Mouse (Mus musculus): ENCODE results near the gene Myl3. TPM values are rescaled to one million over a fixed set of nuclear protein-coding genes. Genes with fewer than 3 reads are reported as not detected.
A peak's percentile ranks its signal among the peaks of the same experiment; 100 is the strongest.

Myl3 gene
- polyA plus RNA-seq, 1 experiment from 2014 or later: 4,569 TPM

DNA sequence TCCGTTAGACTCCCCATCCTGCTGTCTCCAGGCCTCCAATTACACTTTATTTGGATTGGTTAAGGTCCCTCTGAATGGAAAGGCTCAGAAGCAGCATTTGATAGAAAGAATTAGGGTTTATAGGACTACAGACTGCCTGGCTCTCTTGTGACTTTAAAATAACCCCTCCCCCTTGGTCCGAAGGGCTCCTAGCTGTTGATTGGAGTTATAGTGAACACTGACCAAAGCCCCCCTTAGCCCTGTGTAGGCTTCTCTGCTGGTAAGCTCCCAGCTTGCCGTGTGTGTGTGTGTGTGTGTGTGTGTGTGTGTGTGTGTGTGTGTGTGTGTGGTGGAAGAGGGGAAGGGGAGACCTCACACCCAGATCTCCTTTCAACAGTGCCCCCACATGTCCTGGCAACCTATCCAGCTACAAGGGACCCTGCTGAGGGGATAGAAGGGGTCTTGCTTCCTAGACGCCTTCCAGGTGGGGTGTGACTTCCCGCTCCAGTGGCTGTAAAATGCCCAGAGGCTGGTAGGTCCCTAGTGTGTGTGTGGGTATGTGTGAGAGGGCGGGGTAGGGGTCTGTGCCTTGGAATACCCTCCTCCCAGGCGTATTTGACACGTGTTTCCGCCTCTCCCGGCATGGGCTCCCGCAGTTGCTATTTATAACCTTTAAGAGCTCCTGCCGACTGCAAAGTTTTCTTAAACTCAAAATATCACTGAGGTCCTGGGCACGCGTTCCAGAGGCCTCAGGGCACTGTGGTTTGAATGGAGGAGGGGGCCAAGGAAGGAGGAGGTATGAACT is 8.9 kb downstream of the Myl3 start:
- no peak overlapping the region for H3K4me3 ChIP-seq (ENCODE audit: control insufficient read depth in 1 of 2, insufficient read depth in 1 of 2, low read depth in 1 of 2, low read length in 2 of 2)
- H3K4me2 ChIP-seq (ENCODE audit: low read length): peak overlapping the region; percentile 33
- WGBS: 10% methylated on average over 14 of the region's 14 CpGs
- no peaks in the 10 kb centered on the region for H3K9me3 ChIP-seq (ENCODE audit: control insufficient read depth, low read length)
- no peaks in the 10 kb centered on the region for H3K36me3 ChIP-seq (ENCODE audit: control insufficient read depth, insufficient read depth, low read length)
- peak overlapping the region; percentile 27 for H3K9ac ChIP-seq (ENCODE audit: low read length)
- peak; percentile 55; the same call in 1 of the 2 replicates for ATAC-seq (ENCODE audit: insufficient number of reproducible peaks, insufficient read depth, low FRiP score, low read depth)
- peaks cover 37 to 52% of the 10 kb centered on the region in 2 experiments for H3K4me1 ChIP-seq (ENCODE audit: control insufficient read depth in 2 of 2, insufficient read depth in 2 of 2, low read length in 2 of 2)
- peak overlapping the region; percentile 81 to 82 for H3K27ac ChIP-seq (replicated peaks in 1 of 2; ENCODE audit: control insufficient read depth in 1 of 2, insufficient read depth in 1 of 2, low read depth in 2 of 2, low read length in 2 of 2)
- no peaks in the 10 kb centered on the region for H3K27me3 ChIP-seq (ENCODE audit: control insufficient read depth, insufficient read depth, low read length)

DNA sequence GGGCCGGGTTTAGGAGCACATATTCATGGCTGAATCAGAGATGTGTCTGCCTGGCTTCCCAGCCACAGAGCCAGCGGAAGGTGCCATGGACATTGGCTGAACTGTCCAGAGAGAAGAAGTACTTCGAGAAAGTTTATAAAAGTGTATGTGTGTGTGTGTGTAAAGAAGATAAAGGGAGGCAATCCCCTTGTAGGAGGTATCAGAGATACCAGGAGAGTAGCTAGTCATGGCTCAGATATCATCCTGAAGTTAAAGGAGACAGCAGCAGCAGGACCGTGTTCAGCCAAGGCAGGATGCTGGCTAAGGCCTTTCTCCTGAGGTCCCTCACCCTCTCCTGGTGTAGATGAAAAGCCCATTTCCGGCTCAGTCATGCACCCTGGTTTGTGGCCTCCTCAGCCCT is 9.8 kb downstream of the Myl3 start:
- Histone ChIP-seq H3K9ac (ENCODE audit: low read length) (peak overlapping the region; percentile 27; the same call in 1 of the 2 replicates), H3K4me2 (ENCODE audit: low read length) (peak overlapping the region; percentile 33), H3K36me3 (ENCODE audit: control insufficient read depth, insufficient read depth, low read length) (no peaks in the 10 kb centered on the region), H3K4me1 (ENCODE audit: control insufficient read depth in 2 of 2, insufficient read depth in 2 of 2, low read length in 2 of 2) (peaks cover 33 to 44% of the 10 kb centered on the region in 2 experiments), H3K27me3 (ENCODE audit: control insufficient read depth, insufficient read depth, low read length) (no peaks in the 10 kb centered on the region), H3K9me3 (ENCODE audit: control insufficient read depth, low read length) (no peaks in the 10 kb centered on the region), H3K4me3 (ENCODE audit: control insufficient read depth in 1 of 2, insufficient read depth in 1 of 2, low read depth in 1 of 2, low read length in 2 of 2) (no peak overlapping the region), H3K27ac (replicated peaks in 1 of 2; ENCODE audit: control insufficient read depth in 1 of 2, insufficient read depth in 1 of 2, low read depth in 2 of 2, low read length in 2 of 2) (peak overlapping the region; percentile 81 to 82)
- no peak for ATAC-seq (ENCODE audit: insufficient number of reproducible peaks, insufficient read depth, low FRiP score, low read depth)
- WGBS: 51% methylated on average over 5 of the region's 5 CpGs

DNA sequence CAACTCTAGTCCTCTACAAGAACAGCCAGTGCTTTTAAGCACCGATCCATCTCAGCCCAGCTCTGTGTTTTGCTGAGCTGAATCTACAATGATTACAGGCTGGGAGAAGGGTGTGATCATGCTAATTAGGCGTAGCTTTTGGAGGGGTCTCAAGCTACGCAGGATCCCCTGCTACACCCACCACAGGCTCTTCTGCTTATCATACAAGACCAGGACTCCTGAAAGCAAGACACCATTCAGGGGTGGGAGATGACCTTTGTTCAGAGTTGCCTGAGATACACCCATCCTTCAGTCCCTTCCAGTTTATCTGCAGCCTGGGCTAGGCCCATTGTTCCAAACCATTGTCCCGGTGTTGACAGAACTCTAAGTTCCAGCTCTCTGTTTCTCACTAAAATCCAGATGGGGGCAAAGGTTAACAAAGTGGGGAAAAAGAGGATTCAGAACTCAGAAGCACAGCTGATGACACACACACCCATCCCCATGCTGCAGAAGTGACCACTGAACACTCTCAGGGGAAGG is 11.3 kb downstream of the Myl3 start:
- no peak overlapping the region for H3K9ac ChIP-seq (ENCODE audit: low read length)
- H3K4me1 ChIP-seq (ENCODE audit: control insufficient read depth in 2 of 2, insufficient read depth in 2 of 2, low read length in 2 of 2): peaks cover 28 to 41% of the 10 kb centered on the region in 2 experiments
- 79% methylated on average over 4 of the region's 4 CpGs for WGBS
- no peak for ATAC-seq (ENCODE audit: insufficient number of reproducible peaks, insufficient read depth, low FRiP score, low read depth)
- no peaks in the 10 kb centered on the region for H3K27me3 ChIP-seq (ENCODE audit: control insufficient read depth, insufficient read depth, low read length)
- no peak overlapping the region for H3K4me2 ChIP-seq (ENCODE audit: low read length)
- H3K9me3 ChIP-seq (ENCODE audit: control insufficient read depth, low read length): no peaks in the 10 kb centered on the region
- H3K4me3 ChIP-seq (ENCODE audit: control insufficient read depth in 1 of 2, insufficient read depth in 1 of 2, low read depth in 1 of 2, low read length in 2 of 2): no peak overlapping the region
- H3K27ac ChIP-seq (replicated peaks in 1 of 2; ENCODE audit: control insufficient read depth in 1 of 2, insufficient read depth in 1 of 2, low read depth in 2 of 2, low read length in 2 of 2): no peak overlapping the region
- no peaks in the 10 kb centered on the region for H3K36me3 ChIP-seq (ENCODE audit: control insufficient read depth, insufficient read depth, low read length)

DNA sequence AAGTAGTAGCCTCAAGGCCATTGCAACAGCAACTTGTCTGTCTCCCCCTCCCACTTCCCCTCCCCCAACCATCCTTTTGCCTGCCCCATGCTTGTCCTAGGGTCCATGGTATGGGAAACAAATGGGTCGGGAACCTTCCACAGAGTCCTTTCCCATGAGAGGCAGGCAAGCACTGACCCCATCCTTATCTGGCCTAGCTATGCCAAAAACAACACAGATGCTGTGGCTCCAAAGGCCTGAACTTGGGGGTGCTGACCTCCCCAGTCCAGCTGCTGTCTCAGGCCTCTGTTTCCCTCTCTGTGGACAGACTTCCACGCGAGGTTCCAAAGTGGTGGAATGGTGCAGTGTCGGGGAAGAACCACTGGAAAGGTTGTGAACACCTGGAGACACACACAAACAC is 12.1 kb downstream of the Myl3 start:
- no peak for ATAC-seq (ENCODE audit: insufficient number of reproducible peaks, insufficient read depth, low FRiP score, low read depth)
- H3K9ac ChIP-seq (ENCODE audit: low read length): no peak overlapping the region
- no peak overlapping the region for H3K4me3 ChIP-seq (ENCODE audit: control insufficient read depth in 1 of 2, insufficient read depth in 1 of 2, low read depth in 1 of 2, low read length in 2 of 2)
- WGBS: 67% methylated on average over 4 of the region's 4 CpGs
- H3K27me3 ChIP-seq (ENCODE audit: control insufficient read depth, insufficient read depth, low read length): no peaks in the 10 kb centered on the region
- H3K4me1 ChIP-seq (ENCODE audit: control insufficient read depth in 2 of 2, insufficient read depth in 2 of 2, low read length in 2 of 2): peaks cover 28 to 38% of the 10 kb centered on the region in 2 experiments
- H3K4me2 ChIP-seq (ENCODE audit: low read length): no peak overlapping the region
- no peaks in the 10 kb centered on the region for H3K9me3 ChIP-seq (ENCODE audit: control insufficient read depth, low read length)
- no peak overlapping the region for H3K27ac ChIP-seq (replicated peaks in 1 of 2; ENCODE audit: control insufficient read depth in 1 of 2, insufficient read depth in 1 of 2, low read depth in 2 of 2, low read length in 2 of 2)
- no peaks in the 10 kb centered on the region for H3K36me3 ChIP-seq (ENCODE audit: control insufficient read depth, insufficient read depth, low read length)

DNA sequence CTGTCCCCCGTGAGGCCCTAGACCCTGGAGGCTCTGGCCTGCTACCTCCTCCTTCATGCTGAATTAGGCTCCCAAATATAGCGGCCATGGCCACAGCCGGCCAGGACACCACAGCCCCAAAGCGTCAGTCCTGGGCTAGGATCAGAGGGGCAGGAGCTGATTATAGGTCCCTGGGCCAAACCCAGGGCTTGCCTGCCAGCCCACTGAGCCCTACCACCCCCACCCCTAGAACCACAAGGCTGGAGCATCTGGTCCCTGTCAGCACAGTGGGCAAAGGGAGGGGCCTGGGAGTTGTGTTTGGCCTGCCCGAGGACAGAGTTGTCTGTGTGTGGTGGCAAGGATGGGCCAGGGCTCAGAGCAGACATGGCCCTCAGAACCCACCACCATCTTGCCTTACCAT is 16.2 kb downstream of the Myl3 start:
- Histone ChIP-seq H3K27ac (replicated peaks in 1 of 2; ENCODE audit: control insufficient read depth in 1 of 2, insufficient read depth in 1 of 2, low read depth in 2 of 2, low read length in 2 of 2) (no peak overlapping the region), H3K27me3 (ENCODE audit: control insufficient read depth, insufficient read depth, low read length) (no peaks in the 10 kb centered on the region), H3K4me2 (ENCODE audit: low read length) (no peak overlapping the region), H3K36me3 (ENCODE audit: control insufficient read depth, insufficient read depth, low read length) (no peaks in the 10 kb centered on the region), H3K9ac (ENCODE audit: low read length) (no peak overlapping the region), H3K4me1 (ENCODE audit: control insufficient read depth in 2 of 2, insufficient read depth in 2 of 2, low read length in 2 of 2) (peaks cover 16 to 26% of the 10 kb centered on the region in 2 experiments), H3K4me3 (ENCODE audit: control insufficient read depth in 1 of 2, insufficient read depth in 1 of 2, low read depth in 1 of 2, low read length in 2 of 2) (no peak overlapping the region), H3K9me3 (ENCODE audit: control insufficient read depth, low read length) (no peaks in the 10 kb centered on the region)
- no peak for ATAC-seq (ENCODE audit: insufficient number of reproducible peaks, insufficient read depth, low FRiP score, low read depth)
- WGBS: 62% methylated on average over 5 of the region's 5 CpGs

DNA sequence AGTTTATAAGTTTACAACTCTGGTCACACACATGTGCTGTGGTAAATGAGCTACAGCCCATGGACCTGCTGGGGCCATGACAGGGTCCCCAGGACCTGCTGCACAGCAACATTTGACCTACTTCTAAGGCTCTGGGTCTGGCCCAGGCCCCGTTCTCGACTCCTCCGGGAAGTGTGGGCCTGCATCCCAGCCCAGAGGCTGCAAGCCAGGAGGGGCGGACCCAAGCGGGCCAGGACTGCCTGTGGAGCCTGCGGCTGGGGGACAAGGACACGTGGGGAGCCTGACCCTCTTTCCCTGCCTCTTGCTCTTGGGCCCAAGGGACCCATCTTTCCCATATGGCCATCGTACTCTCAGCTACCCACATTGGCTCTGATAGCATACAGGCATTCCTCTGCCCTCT is 16.9 kb downstream of the Myl3 start:
- Histone ChIP-seq H3K9me3 (ENCODE audit: control insufficient read depth, low read length) (no peaks in the 10 kb centered on the region), H3K4me3 (ENCODE audit: control insufficient read depth in 1 of 2, insufficient read depth in 1 of 2, low read depth in 1 of 2, low read length in 2 of 2) (no peak overlapping the region), H3K27ac (replicated peaks in 1 of 2; ENCODE audit: control insufficient read depth in 1 of 2, insufficient read depth in 1 of 2, low read depth in 2 of 2, low read length in 2 of 2) (no peak overlapping the region), H3K4me1 (ENCODE audit: control insufficient read depth in 2 of 2, insufficient read depth in 2 of 2, low read length in 2 of 2) (peaks cover 16 to 23% of the 10 kb centered on the region in 2 experiments), H3K27me3 (ENCODE audit: control insufficient read depth, insufficient read depth, low read length) (no peaks in the 10 kb centered on the region), H3K4me2 (ENCODE audit: low read length) (no peak overlapping the region), H3K9ac (ENCODE audit: low read length) (no peak overlapping the region), H3K36me3 (ENCODE audit: control insufficient read depth, insufficient read depth, low read length) (no peaks in the 10 kb centered on the region)
- 57% methylated on average over 8 of the region's 8 CpGs for WGBS
- 0 out of 2 replicates have a peak, but pooled peaks have one; percentile 22 for ATAC-seq (ENCODE audit: insufficient number of reproducible peaks, insufficient read depth, low FRiP score, low read depth)

DNA sequence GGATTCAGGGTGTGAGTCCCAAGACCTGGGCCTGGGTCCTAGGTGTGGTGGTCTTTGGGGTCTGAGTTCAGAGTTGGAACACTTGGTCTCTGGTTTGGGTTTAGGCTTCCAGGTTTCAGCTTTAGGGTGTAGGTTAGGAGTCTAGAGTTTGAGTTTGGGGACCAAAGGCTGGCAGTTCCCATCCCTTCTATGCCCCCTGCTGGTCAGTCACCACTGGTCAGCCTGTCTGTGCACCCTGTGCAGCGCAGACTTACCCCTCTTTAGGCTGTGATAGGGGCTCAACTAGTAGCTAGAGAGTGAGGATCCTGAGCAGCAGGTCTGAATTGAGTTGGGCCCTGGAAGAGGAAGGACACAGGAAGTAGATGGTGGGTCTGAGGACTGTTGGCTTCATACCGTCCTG is 17.6 kb downstream of the Myl3 start:
- no peak overlapping the region for H3K9ac ChIP-seq (ENCODE audit: low read length)
- no peaks in the 10 kb centered on the region for H3K36me3 ChIP-seq (ENCODE audit: control insufficient read depth, insufficient read depth, low read length)
- no peaks in the 10 kb centered on the region for H3K27me3 ChIP-seq (ENCODE audit: control insufficient read depth, insufficient read depth, low read length)
- no peak overlapping the region for H3K4me2 ChIP-seq (ENCODE audit: low read length)
- 36% methylated on average over 2 of the region's 2 CpGs for WGBS
- H3K4me1 ChIP-seq (ENCODE audit: control insufficient read depth in 2 of 2, insufficient read depth in 2 of 2, low read length in 2 of 2): peaks cover 13 to 20% of the 10 kb centered on the region in 2 experiments
- ATAC-seq (ENCODE audit: insufficient number of reproducible peaks, insufficient read depth, low FRiP score, low read depth): no peak
- H3K27ac ChIP-seq (replicated peaks in 1 of 2; ENCODE audit: control insufficient read depth in 1 of 2, insufficient read depth in 1 of 2, low read depth in 2 of 2, low read length in 2 of 2): no peak overlapping the region
- no peak overlapping the region for H3K4me3 ChIP-seq (ENCODE audit: control insufficient read depth in 1 of 2, insufficient read depth in 1 of 2, low read depth in 1 of 2, low read length in 2 of 2)
- H3K9me3 ChIP-seq (ENCODE audit: control insufficient read depth, low read length): no peaks in the 10 kb centered on the region
